Comparison of ENCODE assay signal across 12 mouse cellular contexts in the genomic region with DNA sequence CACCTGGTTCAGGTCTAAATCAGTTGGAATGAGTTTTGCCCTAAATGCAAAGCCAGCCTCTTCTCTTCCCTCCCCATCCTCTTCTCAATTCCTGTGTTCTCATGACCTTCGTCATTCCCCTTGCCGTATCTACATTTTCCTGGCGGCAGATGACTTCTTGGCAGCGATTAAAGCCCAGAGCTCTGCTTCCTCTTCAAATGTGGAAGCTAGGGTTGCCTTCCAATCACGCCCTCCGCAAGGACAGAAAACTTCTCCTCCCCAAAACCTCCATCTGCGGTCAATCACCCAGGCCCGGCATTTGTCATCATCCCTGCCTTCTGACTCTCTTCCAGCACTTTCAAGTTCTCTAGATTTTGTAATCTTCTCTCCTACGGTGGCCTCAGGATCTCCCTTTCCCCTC.
"Had no signal": no experiment of that assay in that cellular context is flagged by ENCODE, and none has a peak within 500 bp of the region (broad histone marks: within the 10 kb centered on the region; RNA-seq: fewer than 3 reads in every experiment).

No protein-coding gene starts in this region.

- H3K4me1 ChIP-seq: kidney, embryonic 15.5 days; limb, embryonic 12.5 days; liver, embryonic 15.5 days had no signal

- DNase-seq: kidney, postnatal 14 days; liver; lung, adult 2 months; lung, postnatal 36 days; midbrain, embryonic 14.5 days; spleen, adult 18-20 months; thymus, adult 18-20 months; thymus, postnatal 14 days had no signal

- H3K4me3 ChIP-seq: kidney, embryonic 15.5 days; limb, embryonic 12.5 days; liver, embryonic 15.5 days; neural tube, embryonic 12.5 days had no signal

- H3K36me3 ChIP-seq: kidney, embryonic 15.5 days; limb, embryonic 12.5 days; liver, embryonic 15.5 days; neural tube, embryonic 12.5 days had no signal

- H3K27ac ChIP-seq: kidney, embryonic 15.5 days; limb, embryonic 12.5 days; liver, embryonic 15.5 days; neural tube, embryonic 12.5 days had no signal

- H3K9ac ChIP-seq: kidney, embryonic 15.5 days; limb, embryonic 12.5 days; liver, embryonic 15.5 days; neural tube, embryonic 12.5 days had no signal

- H3K27me3 ChIP-seq: kidney, embryonic 15.5 days; limb, embryonic 12.5 days; liver, embryonic 15.5 days had no signal

- H3K9me3 ChIP-seq: kidney, embryonic 15.5 days; limb, embryonic 12.5 days; liver, embryonic 15.5 days; neural tube, embryonic 12.5 days had no signal
